Mouse (Mus musculus) kidney, adult 2 months (tissue): Measurements from ENCODE around the gene Itga5. TPM values are rescaled to one million over a fixed set of nuclear protein-coding genes. Genes with fewer than 3 reads are reported as not detected.

Experiments used
- DNase-seq: peaks from one replicate; pipeline ENCODE4 v3.0.0; 2021
- H3K27ac ChIP-seq: fragments of 200-500 bp; 2 replicates; pipeline ENCODE4 v1.5.1; 2012; ENCODE audit warnings: low read depth, low read length, control low read depth, inconsistent platforms; ENCODE audit not compliant: insufficient read depth
- H3K27me3 ChIP-seq: fragments of 200-500 bp; replicated peaks from 2 replicates; pipeline ENCODE4 v1.6.1; 2012; ENCODE audit warnings: mild to moderate bottlenecking, moderate library complexity, low read length, inconsistent platforms; ENCODE audit not compliant: control insufficient read depth, insufficient read depth
- H3K36me3 ChIP-seq: fragments of 200-500 bp; 2 replicates; pipeline ENCODE4 v1.6.1; 2012; ENCODE audit warnings: mild to moderate bottlenecking, moderate library complexity, low read length, inconsistent platforms; ENCODE audit not compliant: control insufficient read depth, insufficient read depth
- H3K4me1 ChIP-seq: fragments of 200-500 bp; 2 replicates; pipeline ENCODE4 v1.6.1; 2011; ENCODE audit warnings: low read length; ENCODE audit not compliant: control insufficient read depth, insufficient read depth
- H3K4me3 ChIP-seq: fragments of 200-500 bp; 2 replicates; pipeline ENCODE4 v1.5.1; 2011; ENCODE audit warnings: mild to moderate bottlenecking, low read depth, low read length, control low read depth; ENCODE audit not compliant: insufficient read depth
- CTCF ChIP-seq: fragments of 200-500 bp; conservative IDR thresholded peaks from 2 replicates; pipeline ENCODE4 v1.5.1; 2011; ENCODE audit warnings: low read depth, mild to moderate bottlenecking, control low read depth, low read length, moderate library complexity, mixed read lengths; ENCODE audit not compliant: insufficient read depth, insufficient read length
- POLR2A ChIP-seq: fragments of 200-500 bp; IDR thresholded peaks from one replicate; pipeline ENCODE4 v1.6.1; 2011; ENCODE audit warnings: low read depth, low read length, control low read depth
- WGBS: fragments of 180-500 bp; shearing (Covaris S2); methylation state at CpG from one replicate; pipeline ENCODE4 v1.1.7; 2018; 5-methylcytosine and 5-hydroxymethylcytosine counted together
- polyA plus RNA-seq: library from polyadenylated mRNA; depleted of rRNA; stranded (reverse); fragments of >200 nt; gene quantifications from 2 replicates; pipeline ENCODE4 v1.2.3, GENCODE M21; 2012

Itga5 gene
- polyA plus RNA-seq, 1 experiment, result 9.7 TPM

DNA sequence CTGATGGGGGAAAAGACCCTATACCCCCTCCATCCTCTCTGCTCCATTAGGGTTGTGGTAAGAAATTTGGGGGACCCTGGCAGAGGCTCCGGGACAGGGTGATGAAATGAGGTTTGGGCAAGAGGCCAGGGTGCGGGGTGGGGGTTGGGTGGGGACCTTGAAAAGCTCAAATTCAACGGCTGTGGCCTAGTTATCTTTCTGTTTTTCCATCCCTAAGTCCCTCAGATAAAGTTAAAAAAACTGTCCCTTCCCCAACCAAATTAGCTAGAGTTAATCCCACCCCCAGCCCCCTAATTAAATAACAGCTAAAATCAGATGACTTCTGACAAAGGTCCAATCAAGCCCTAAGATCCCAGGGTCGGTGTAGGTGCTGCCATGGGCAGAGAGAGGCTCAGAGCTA is 1.8 kb downstream of the Itga5 start:
- H3K36me3 ChIP-seq, result no peaks in the 10 kb centered on the region
- no peak for TF ChIP-seq POLR2A
- H3K4me1 ChIP-seq, result peaks cover 5% of the 10 kb centered on the region; the same call in 1 of the 2 replicates
- H3K27ac ChIP-seq, result no peak overlapping the region
- no peaks in the 10 kb centered on the region for H3K27me3 ChIP-seq
- no peak for DNase-seq
- H3K4me3 ChIP-seq, result peak overlapping the region; percentile 29
- WGBS, result 75% methylated on average over 4 of the region's 4 CpGs

- 65% methylated on average over 1 of the region's 1 CpGs for WGBS
- TF ChIP-seq CTCF (no peak), POLR2A (no peak)
- no peaks in the 10 kb centered on the region for H3K27me3 ChIP-seq
- H3K36me3 ChIP-seq, result no peaks in the 10 kb centered on the region
- no peak overlapping the region for H3K4me3 ChIP-seq
- no peak overlapping the region for H3K27ac ChIP-seq
- H3K4me1 ChIP-seq, result peaks cover 5% of the 10 kb centered on the region; the same call in 1 of the 2 replicates
- DNase-seq, result no peak
These were observed 2.8 kb downstream of the Itga5 start for GRCm38 (mm10) chr15:103363809-103364208.

GRCm38 (mm10) chr15:103362950-103363349 is 3.6 kb downstream of the Itga5 start:
- no peak overlapping the region for H3K27ac ChIP-seq
- peaks cover 5% of the 10 kb centered on the region; the same call in 1 of the 2 replicates for H3K4me1 ChIP-seq
- DNase-seq, result no peak
- no peaks in the 10 kb centered on the region for H3K27me3 ChIP-seq
- H3K36me3 ChIP-seq, result no peaks in the 10 kb centered on the region
- 39% methylated on average over 3 of the region's 3 CpGs for WGBS
- TF ChIP-seq CTCF (no peak), POLR2A (no peak)
- no peak overlapping the region for H3K4me3 ChIP-seq

- no peaks in the 10 kb centered on the region for H3K27me3 ChIP-seq
- no peak for DNase-seq
- no peak overlapping the region for H3K4me3 ChIP-seq
- WGBS, result 81% methylated on average over 6 of the region's 7 CpGs
- H3K27ac ChIP-seq, result no peak overlapping the region
- H3K4me1 ChIP-seq, result peaks cover 5% of the 10 kb centered on the region; the same call in 1 of the 2 replicates
- TF ChIP-seq POLR2A (no peak), CTCF (no peak)
- H3K36me3 ChIP-seq, result no peaks in the 10 kb centered on the region
These were observed 4.2 kb downstream of the Itga5 start for GRCm38 (mm10) chr15:103362333-103362732.

- no peak overlapping the region for H3K27ac ChIP-seq
- no peak overlapping the region for H3K4me3 ChIP-seq
- H3K27me3 ChIP-seq, result no peaks in the 10 kb centered on the region
- DNase-seq, result no peak
- no peak for TF ChIP-seq POLR2A
- no peak for TF ChIP-seq CTCF
- 58% methylated on average over 1 of the region's 1 CpGs for WGBS
- H3K36me3 ChIP-seq, result no peaks in the 10 kb centered on the region
- peaks cover 3% of the 10 kb centered on the region; the same call in 1 of the 2 replicates for H3K4me1 ChIP-seq
These were observed 5.3 kb downstream of the Itga5 start for GRCm38 (mm10) chr15:103361269-103361668.

- DNase-seq, result no peak
- TF ChIP-seq CTCF (no peak), POLR2A (no peak)
- Histone ChIP-seq H3K36me3 (no peaks in the 10 kb centered on the region), H3K27me3 (no peaks in the 10 kb centered on the region), H3K4me1 (peaks cover 3% of the 10 kb centered on the region; the same call in 1 of the 2 replicates), H3K27ac (no peak overlapping the region), H3K4me3 (no peak overlapping the region)
- 86% methylated on average over 5 of the region's 5 CpGs for WGBS
These were observed 6.5 kb downstream of the Itga5 start for GRCm38 (mm10) chr15:103359869-103360602.

DNA sequence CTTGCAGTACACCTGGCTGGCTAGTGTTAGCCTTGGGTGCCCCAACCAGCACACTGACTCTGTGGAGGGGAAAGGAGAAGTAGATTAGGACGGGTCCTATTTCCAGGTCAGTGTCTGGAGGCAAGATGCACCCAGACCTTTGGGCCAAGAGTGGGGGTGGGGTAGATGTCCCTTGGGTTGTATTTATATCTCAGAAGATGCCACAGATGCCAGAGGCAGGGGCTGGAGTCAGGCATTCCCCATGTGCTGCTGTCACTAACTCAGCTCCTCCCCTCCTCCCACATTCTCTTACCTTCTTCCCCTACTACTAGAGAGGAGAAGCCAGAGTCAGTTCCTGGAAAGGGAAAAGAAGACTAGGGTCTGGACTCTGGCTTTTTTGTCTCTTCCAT is 7.4 kb downstream of the Itga5 start:
- H3K27ac ChIP-seq, result no peak overlapping the region
- TF ChIP-seq CTCF (no peak), POLR2A (no peak)
- H3K27me3 ChIP-seq, result no peaks in the 10 kb centered on the region
- DNase-seq, result no peak
- WGBS, result 77% methylated on average over 1 of the region's 1 CpGs
- no peaks in the 10 kb centered on the region for H3K36me3 ChIP-seq
- H3K4me1 ChIP-seq, result peaks cover 3% of the 10 kb centered on the region; the same call in 1 of the 2 replicates
- H3K4me3 ChIP-seq, result no peak overlapping the region
